Mouse (Mus musculus) neural tube, embryonic 11.5 days (tissue): ENCODE data around the gene Stpg4. TPM values are rescaled to one million over a fixed set of nuclear protein-coding genes. Genes with fewer than 3 reads are reported as not detected.

Source experiments
- ATAC-seq: fragments of 200-750 bp; cut with Nextera tagmentation; 2 replicates; pipeline ENCODE4 v1.8.0; 2017; ENCODE audit warnings: moderate number of reproducible peaks, mild to moderate bottlenecking, moderate TSS enrichment, moderate library complexity; ENCODE audit not compliant: insufficient read depth, low FRiP score, low TSS enrichment
- DNase-seq: peaks from one replicate; pipeline ENCODE4 v3.0.0-alpha.2; 2015; ENCODE audit warnings: low spot score
- H3K27ac ChIP-seq: fragments of 300-500 bp; sonication (generic); 2 replicates; pipeline ENCODE4 v1.5.1; 2014; ENCODE audit warnings: low read depth, mild to moderate bottlenecking, low read length
- H3K27me3 ChIP-seq: fragments of 300-500 bp; sonication (generic); 2 replicates; pipeline ENCODE4 v1.6.1; 2014; ENCODE audit warnings: mild to moderate bottlenecking, low read length, mixed read lengths; ENCODE audit not compliant: control insufficient read depth, insufficient read depth
- H3K36me3 ChIP-seq: fragments of 300-500 bp; sonication (generic); 2 replicates; pipeline ENCODE4 v1.6.1; 2014; ENCODE audit warnings: mild to moderate bottlenecking, low read length, moderate library complexity, mixed read lengths; ENCODE audit not compliant: control insufficient read depth, insufficient read depth
- H3K4me1 ChIP-seq: fragments of 300-500 bp; sonication (generic); 2 replicates; pipeline ENCODE4 v1.6.1; 2014; ENCODE audit warnings: low read length, mixed read lengths; ENCODE audit not compliant: control insufficient read depth, insufficient read depth
- H3K4me2 ChIP-seq: fragments of 300-500 bp; sonication (generic); 2 replicates; pipeline ENCODE4 v1.6.1; 2014; ENCODE audit warnings: low read depth, mild to moderate bottlenecking, moderate library complexity
- H3K4me3 ChIP-seq: fragments of 300-500 bp; sonication (generic); 2 replicates; pipeline ENCODE4 v1.5.1; 2014; ENCODE audit warnings: low read depth, low read length
- H3K9ac ChIP-seq: fragments of 300-500 bp; sonication (generic); 2 replicates; pipeline ENCODE4 v1.6.1; 2014; ENCODE audit warnings: mild to moderate bottlenecking, low read length
- H3K9me3 ChIP-seq: fragments of 300-500 bp; sonication (generic); 2 replicates; pipeline ENCODE4 v1.6.1; 2016; ENCODE audit warnings: low read length; ENCODE audit not compliant: control insufficient read depth
- WGBS: fragments of 180-500 bp; shearing (Covaris S2); extraction: QIAGEN DNeasy Blood & Tissue Kit; methylation state at CpG from one replicate; pipeline ENCODE4 v1.1.7; 2014; 5-methylcytosine and 5-hydroxymethylcytosine counted together
- polyA plus RNA-seq: library from polyadenylated mRNA; unstranded; fragments of >200 nt; fragmentation: Nextera tagmentation; extraction: Ambion mirVana; gene quantifications from 2 replicates; pipeline ENCODE4 v1.2.1, GENCODE M21; 2014

The Stpg4 gene
- polyA plus RNA-seq, 1 experiment from 2014 or later: not detected

DNA sequence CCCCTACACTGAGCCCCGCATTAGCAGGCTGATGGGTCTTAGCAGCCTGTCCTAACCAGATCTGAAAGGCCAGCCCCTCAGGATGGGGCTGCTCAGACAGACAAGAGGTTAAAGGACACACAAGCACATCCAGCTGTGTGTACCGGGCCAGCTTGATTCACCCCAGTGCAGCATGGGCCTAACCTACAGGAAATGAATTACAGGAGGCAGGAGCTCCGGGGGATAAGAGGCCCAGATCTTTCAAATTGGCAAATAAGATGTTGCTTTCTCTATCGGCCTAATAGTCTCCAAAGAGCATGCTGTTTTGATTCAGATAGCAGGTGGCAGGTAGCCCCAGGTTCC is 82.3 kb downstream of the Stpg4 start:
- ATAC-seq: no peak
- no peak for DNase-seq
- Histone ChIP-seq H3K9ac (no peak overlapping the region), H3K36me3 (no peaks in the 10 kb centered on the region), H3K4me3 (no peak overlapping the region), H3K9me3 (no peaks in the 10 kb centered on the region), H3K4me1 (peaks cover 6% of the 10 kb centered on the region), H3K27ac (no peak overlapping the region), H3K27me3 (no peaks in the 10 kb centered on the region), H3K4me2 (no peak overlapping the region)
- 51% methylated on average over 4 of the region's 4 CpGs for WGBS

DNA sequence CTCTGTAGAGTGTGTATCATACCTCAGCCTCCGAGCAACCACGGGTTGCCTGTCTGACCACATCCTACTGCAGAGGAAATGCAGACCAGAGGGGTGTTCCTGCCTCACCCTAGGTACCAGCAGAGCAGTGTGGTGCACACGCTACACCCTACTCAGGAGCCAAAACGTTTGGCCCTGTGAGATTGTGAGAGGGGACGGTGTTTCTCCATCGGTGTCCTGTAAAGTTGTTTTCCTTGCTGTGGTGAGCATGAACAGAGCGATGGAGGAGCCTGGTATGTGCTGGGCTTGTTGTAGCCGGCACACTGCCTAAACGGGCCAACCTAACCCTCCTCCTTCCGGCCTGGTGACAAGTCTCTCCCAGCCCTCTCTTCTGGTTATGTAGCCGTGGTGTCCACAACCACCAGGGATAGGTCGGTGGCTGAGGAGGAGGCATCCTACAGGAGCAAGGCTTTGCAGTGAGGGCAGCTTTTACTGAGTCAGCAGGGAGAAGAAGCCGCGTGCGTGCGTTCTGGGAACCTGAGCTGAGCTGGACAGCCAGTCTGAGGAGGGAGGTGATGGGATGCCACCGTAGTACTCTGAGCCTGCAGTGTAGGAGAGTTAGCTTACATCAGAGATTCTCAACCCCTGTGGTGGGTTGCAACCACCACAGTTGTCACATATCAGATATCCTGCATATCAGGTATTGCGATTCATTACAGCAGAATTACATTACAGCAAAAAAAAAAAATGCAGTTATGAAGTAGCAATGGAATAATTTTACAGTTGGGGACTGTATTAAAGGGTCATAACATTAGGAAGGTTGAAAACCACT is 82.9 kb downstream of the Stpg4 start:
- H3K27ac ChIP-seq: no peak overlapping the region
- WGBS: 76% methylated on average over 18 of the region's 18 CpGs
- H3K27me3 ChIP-seq: no peaks in the 10 kb centered on the region

DNA sequence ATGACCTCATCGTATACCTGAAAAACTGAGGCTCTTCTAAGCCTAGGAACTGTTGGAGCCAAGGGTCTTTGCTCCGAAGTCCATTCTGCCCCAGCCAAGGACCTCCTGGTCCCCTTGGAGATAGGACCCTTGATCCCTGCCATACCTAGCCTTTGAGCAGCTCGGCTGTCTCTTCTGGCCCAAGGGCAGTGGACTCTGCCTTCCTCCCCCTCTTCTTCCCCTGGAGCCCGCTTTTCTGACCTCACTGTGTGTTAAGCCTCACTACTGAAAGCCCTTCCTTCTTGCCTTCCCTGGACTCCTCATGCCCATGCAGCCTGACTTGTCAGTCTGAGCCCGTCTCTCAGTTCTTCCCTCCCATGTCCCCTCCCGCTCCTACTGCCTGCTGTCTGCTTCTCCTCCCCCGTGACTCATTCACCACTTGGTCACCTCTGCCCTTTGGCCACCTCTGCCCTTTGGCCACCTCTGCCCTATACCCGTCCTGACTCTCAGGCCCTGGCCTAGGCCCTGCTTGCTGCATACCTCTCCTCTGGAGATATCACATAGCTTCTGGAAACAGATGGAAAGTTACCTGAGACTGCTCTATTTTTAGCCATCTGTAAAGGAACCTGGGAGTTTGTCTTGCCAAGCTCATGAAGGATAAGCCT is 84.4 kb downstream of the Stpg4 start:
- WGBS: 67% methylated on average over 8 of the region's 8 CpGs
- Histone ChIP-seq H3K36me3 (no peaks in the 10 kb centered on the region), H3K27ac (no peak overlapping the region), H3K4me1 (peaks cover 3% of the 10 kb centered on the region; the same call in 1 of the 2 replicates), H3K27me3 (no peaks in the 10 kb centered on the region), H3K4me3 (no peak overlapping the region), H3K9me3 (no peaks in the 10 kb centered on the region), H3K9ac (no peak overlapping the region), H3K4me2 (no peak overlapping the region)
- ATAC-seq (no peak), DNase-seq (no peak)

More for the DNA sequence above, 82.9 kb downstream of the Stpg4 start:
- no peak for DNase-seq
- no peak overlapping the region for H3K4me2 ChIP-seq
- H3K9ac ChIP-seq: no peak overlapping the region
- no peaks in the 10 kb centered on the region for H3K36me3 ChIP-seq
- no peak overlapping the region for H3K4me3 ChIP-seq
- H3K4me1 ChIP-seq: peaks cover 6% of the 10 kb centered on the region
- no peaks in the 10 kb centered on the region for H3K9me3 ChIP-seq
- no peak for ATAC-seq

Other genes starting within 250 kb of the Stpg4 start
- 74.1 and 79.4 TPM in 2 replicates for gene Mcfd2, start 161.8 kb downstream of the Stpg4 start, polyA plus RNA-seq
- gene Ttc7, start 144.9 kb downstream of the Stpg4 start, polyA plus RNA-seq: 2.1 and 3.3 TPM in 2 replicates
- gene Calm2, start 19.2 kb upstream of the Stpg4 start, polyA plus RNA-seq: 1,603 and 1,604 TPM in 2 replicates
- gene Epcam, start 208.2 kb upstream of the Stpg4 start, polyA plus RNA-seq: 13.0 and 13.5 TPM in 2 replicates
- gene Msh2, start 244.6 kb upstream of the Stpg4 start, polyA plus RNA-seq: 79.5 and 81.1 TPM in 2 replicates